Mouse (Mus musculus) kidney, embryonic 14.5 days (tissue): ENCODE results near the gene Eif2b5. TPM values are rescaled to one million over a fixed set of nuclear protein-coding genes. Genes with fewer than 3 reads are reported as not detected.

Experiments
- ATAC-seq: fragments of 200-750 bp; cut with Nextera tagmentation; 2 replicates; pipeline ENCODE4 v1.8.0; 2017; ENCODE audit warnings: moderate number of reproducible peaks, mild to moderate bottlenecking, moderate TSS enrichment, moderate library complexity; ENCODE audit not compliant: low FRiP score, low TSS enrichment
- H3K27ac ChIP-seq: fragments of 300-500 bp; sonication (generic); 2 replicates; pipeline ENCODE4 v1.5.1; 2014; ENCODE audit warnings: low read depth, mild to moderate bottlenecking, low read length, moderate library complexity, mixed read lengths
- H3K27me3 ChIP-seq: fragments of 300-500 bp; sonication (generic); 2 replicates; pipeline ENCODE4 v1.6.1; 2014; ENCODE audit warnings: mild to moderate bottlenecking, low read length; ENCODE audit not compliant: control insufficient read depth, insufficient read depth
- H3K36me3 ChIP-seq: fragments of 300-500 bp; sonication (generic); 2 replicates; pipeline ENCODE4 v1.6.1; 2014; ENCODE audit warnings: low read length, mixed read lengths; ENCODE audit not compliant: control insufficient read depth, insufficient read depth
- H3K4me1 ChIP-seq: fragments of 300-500 bp; sonication (generic); 2 replicates; pipeline ENCODE4 v1.6.1; 2014; ENCODE audit warnings: low read length, mixed read lengths; ENCODE audit not compliant: control insufficient read depth, insufficient read depth
- H3K4me2 ChIP-seq: fragments of 300-500 bp; sonication (generic); replicated peaks from 2 replicates; pipeline ENCODE4 v1.6.1; 2014; ENCODE audit warnings: low read depth, mild to moderate bottlenecking, low read length
- H3K4me3 ChIP-seq: fragments of 300-500 bp; sonication (generic); 2 replicates; pipeline ENCODE4 v1.5.1; 2014; ENCODE audit warnings: mild to moderate bottlenecking, low read length
- H3K9ac ChIP-seq: fragments of 300-500 bp; sonication (generic); 2 replicates; pipeline ENCODE4 v1.6.1; 2014; ENCODE audit warnings: low read depth, mild to moderate bottlenecking, low read length, moderate library complexity
- H3K9me3 ChIP-seq: fragments of 300-500 bp; sonication (generic); 2 replicates; pipeline ENCODE4 v1.6.1; 2016; ENCODE audit warnings: low read length; ENCODE audit not compliant: control insufficient read depth
- WGBS: fragments of 180-500 bp; shearing (Covaris S2); extraction: QIAGEN DNeasy Blood & Tissue Kit; methylation state at CpG from one replicate; pipeline ENCODE4 v1.1.7; 2014; 5-methylcytosine and 5-hydroxymethylcytosine counted together
- polyA plus RNA-seq: library from polyadenylated mRNA; unstranded; fragments of >200 nt; fragmentation: Nextera tagmentation; extraction: Ambion mirVana; gene quantifications from 2 replicates; pipeline ENCODE4 v1.2.1, GENCODE M21; 2014

Eif2b5 gene
- polyA plus RNA-seq, 1 experiment from 2014 or later: 115 TPM

GRCm38 (mm10) chr16:20517701-20518374 is 19.2 kb downstream of the Eif2b5 start:
- Histone ChIP-seq H3K4me3 (peak overlapping the region; percentile 83), H3K9me3 (no peaks in the 10 kb centered on the region), H3K9ac (peak overlapping the region; percentile 96), H3K4me1 (peaks cover 9% of the 10 kb centered on the region), H3K36me3 (peaks cover 19% of the 10 kb centered on the region; the same call in 1 of the 2 replicates), H3K27ac (peak overlapping the region; percentile 90), H3K4me2 (peak overlapping the region; percentile 77), H3K27me3 (no peaks in the 10 kb centered on the region)
- ATAC-seq: peak; percentile 38
- WGBS: 0% methylated on average over 6 of the region's 6 CpGs

GRCm38 (mm10) chr16:20523886-20524285 is 25.3 kb downstream of the Eif2b5 start:
- Histone ChIP-seq H3K36me3 (peaks cover 78% of the 10 kb centered on the region), H3K27ac (no peak overlapping the region), H3K9me3 (no peaks in the 10 kb centered on the region), H3K4me1 (peaks cover under 1% of the 10 kb centered on the region; the same call in 1 of the 2 replicates), H3K9ac (no peak overlapping the region), H3K4me2 (no peak overlapping the region), H3K4me3 (no peak overlapping the region), H3K27me3 (no peaks in the 10 kb centered on the region)
- WGBS: 88% methylated on average over 10 of the region's 10 CpGs
- no peak; the same call in 1 of the 2 replicates for ATAC-seq

- ATAC-seq: no peak
- WGBS: 97% methylated on average over 5 of the region's 5 CpGs
- H3K4me2 ChIP-seq: no peak overlapping the region
- peaks cover 90% of the 10 kb centered on the region for H3K36me3 ChIP-seq
- H3K4me1 ChIP-seq: no peaks in the 10 kb centered on the region
- H3K9ac ChIP-seq: no peak overlapping the region
- H3K4me3 ChIP-seq: no peak overlapping the region
- no peaks in the 10 kb centered on the region for H3K27me3 ChIP-seq
- no peaks in the 10 kb centered on the region for H3K9me3 ChIP-seq
- no peak overlapping the region for H3K27ac ChIP-seq
Observed at GRCm38 (mm10) chr16:20528779-20529178, 30.2 kb downstream of the Eif2b5 start.

GRCm38 (mm10) chr16:20529375-20529774 is 30.8 kb downstream of the Eif2b5 start:
- no peaks in the 10 kb centered on the region for H3K4me1 ChIP-seq
- H3K9ac ChIP-seq: no peak overlapping the region
- H3K27me3 ChIP-seq: no peaks in the 10 kb centered on the region
- no peaks in the 10 kb centered on the region for H3K9me3 ChIP-seq
- no peak overlapping the region for H3K4me2 ChIP-seq
- H3K4me3 ChIP-seq: no peak overlapping the region
- H3K27ac ChIP-seq: no peak overlapping the region
- no peak for ATAC-seq
- peaks cover 84% of the 10 kb centered on the region for H3K36me3 ChIP-seq
- WGBS: 75% methylated on average over 1 of the region's 1 CpGs

GRCm38 (mm10) chr16:20530941-20531340 is 32.3 kb downstream of the Eif2b5 start:
- no peak for ATAC-seq
- Histone ChIP-seq H3K4me2 (no peak overlapping the region), H3K27ac (no peak overlapping the region), H3K4me1 (no peaks in the 10 kb centered on the region), H3K27me3 (no peaks in the 10 kb centered on the region), H3K4me3 (no peak overlapping the region), H3K9me3 (no peaks in the 10 kb centered on the region), H3K9ac (no peak overlapping the region), H3K36me3 (peaks cover 70% of the 10 kb centered on the region)
- WGBS: 97% methylated on average over 20 of the region's 20 CpGs

GRCm38 (mm10) chr16:20534617-20535295 is 36.1 kb downstream of the Eif2b5 start:
- WGBS: 48% methylated on average over 10 of the region's 10 CpGs
- H3K36me3 ChIP-seq: peaks cover 56% of the 10 kb centered on the region

GRCm38 (mm10) chr16:20535296-20536080 is 36.9 kb downstream of the Eif2b5 start, which contains the start of gene Ap2m1:
Ap2m1 (plus strand) TSS chr16:20535478.
- H3K36me3 ChIP-seq: peaks cover 56% of the 10 kb centered on the region
- peak; percentile 97 for ATAC-seq

More at GRCm38 (mm10) chr16:20534617-20535295, 36.1 kb downstream of the Eif2b5 start:
- Histone ChIP-seq H3K4me2 (0 out of 2 replicates have a peak overlapping the region, but pooled peaks have one; percentile 19), H3K27me3 (no peaks in the 10 kb centered on the region), H3K4me1 (peaks cover 22% of the 10 kb centered on the region), H3K27ac (no peak overlapping the region), H3K9ac (no peak overlapping the region), H3K4me3 (no peak overlapping the region), H3K9me3 (no peaks in the 10 kb centered on the region)
- no peak for ATAC-seq

GRCm38 (mm10) chr16:20536081-20536665 is 37.6 kb downstream of the Eif2b5 start:
- peak overlapping the region; percentile 81 for H3K9ac ChIP-seq
- H3K27me3 ChIP-seq: no peaks in the 10 kb centered on the region
- peaks cover 56% of the 10 kb centered on the region for H3K36me3 ChIP-seq
- peak overlapping the region; percentile 78 for H3K4me3 ChIP-seq
- peaks cover 22% of the 10 kb centered on the region for H3K4me1 ChIP-seq
- H3K4me2 ChIP-seq: peak overlapping the region; percentile 76
- 33% methylated on average over 9 of the region's 9 CpGs for WGBS
- H3K27ac ChIP-seq: peak overlapping the region; percentile 26; the same call in 1 of the 2 replicates
- no peaks in the 10 kb centered on the region for H3K9me3 ChIP-seq
- ATAC-seq: no peak

More at GRCm38 (mm10) chr16:20535296-20536080, 36.9 kb downstream of the Eif2b5 start, which contains the start of gene Ap2m1:
- peak within 1 kb of the TSS; percentile 81 for H3K9ac ChIP-seq
- peaks cover 22% of the 10 kb centered on the region for H3K4me1 ChIP-seq
- H3K4me2 ChIP-seq: peak within 1 kb of the TSS; percentile 76
- no peaks in the 10 kb centered on the region for H3K27me3 ChIP-seq
- no peaks in the 10 kb centered on the region for H3K9me3 ChIP-seq
- H3K27ac ChIP-seq: peak within 1 kb of the TSS; percentile 72
- peak within 1 kb of the TSS; percentile 78 for H3K4me3 ChIP-seq
- under 1% methylated on average over 52 of the region's 52 CpGs for WGBS
